ENCODE assay signal across 1 mouse cellular context in genomic region chr11:48775483-48775882, GRCm38 (mm10).
TF ChIP-seq lines count a peak whose summit lies in the region.

No protein-coding gene starts in this region.

TF ChIP-seq in CH12.LX, 34 proteins besides CTCF, POLR2A, EP300 and RAD21 (continued from another document):
- no peak for TF ChIP-seq NELFE (IDR thresholded peaks at IDR 0.05; ENCODE audit: low read depth, low read length)
- no peak for TF ChIP-seq TBP (conservative IDR thresholded peaks at IDR 0.05; ENCODE audit: low read depth, low read length)
- no peak for TF ChIP-seq MEF2A (IDR thresholded peaks at IDR 0.05; ENCODE audit: borderline replicate concordance, low read depth, low read length)
- no peak for TF ChIP-seq ZMIZ1 (IDR thresholded peaks at IDR 0.05; ENCODE audit: low read depth, low read length)
- no peak for TF ChIP-seq ETS1 (conservative IDR thresholded peaks at IDR 0.05; ENCODE audit: low read depth, low read length)
- TF ChIP-seq ZNF384 (IDR thresholded peaks at IDR 0.05; ENCODE audit: low read depth, low read length): peak; percentile 86
- TF ChIP-seq ZKSCAN1 (IDR thresholded peaks at IDR 0.05; ENCODE audit: borderline replicate concordance, low read depth, low read length): no peak
- TF ChIP-seq PAX5 (IDR thresholded peaks at IDR 0.05; ENCODE audit: low read length): no peak
- no peak for TF ChIP-seq HCFC1 (IDR thresholded peaks at IDR 0.05; ENCODE audit: low read depth, low read length)
- no peak for TF ChIP-seq USF2 (conservative IDR thresholded peaks at IDR 0.05; ENCODE audit: low read depth, low read length)
- 0 out of 2 replicates have a peak, but pooled peaks have one; percentile 18 for TF ChIP-seq JUND (conservative IDR thresholded peaks at IDR 0.05; ENCODE audit: low read depth, low read length)
- TF ChIP-seq MAX (IDR thresholded peaks at IDR 0.05; ENCODE audit: low read length): no peak
- TF ChIP-seq TCF12 (IDR thresholded peaks at IDR 0.05; ENCODE audit: low read depth, low read length): no peak
- TF ChIP-seq GABPA (IDR thresholded peaks at IDR 0.05; ENCODE audit: insufficient replicate concordance, low read depth, low read length): no peak
- TF ChIP-seq IRF4 (IDR thresholded peaks at IDR 0.05; ENCODE audit: low read depth, low read length): peak; percentile 19; the same call in 1 of the 2 replicates
- no peak for TF ChIP-seq RCOR1 (conservative IDR thresholded peaks at IDR 0.05; ENCODE audit: low read depth, low read length)
- TF ChIP-seq UBTF (IDR thresholded peaks at IDR 0.05; ENCODE audit: low read depth, low read length): no peak
